Mouse (Mus musculus): ENCODE results near the gene Lrmp. TPM values are rescaled to one million over a fixed set of nuclear protein-coding genes. Genes with fewer than 3 reads are reported as not detected.
A peak's percentile ranks its signal among the peaks of the same experiment; 100 is the strongest.
"Not testable (repeated sequence)": the region's sequence is repeated elsewhere in the genome, so short reads cannot be mapped to it uniquely, and the experiment has no call there.

The Lrmp gene
- polyA plus RNA-seq, 1 experiment, result not detected

DNA sequence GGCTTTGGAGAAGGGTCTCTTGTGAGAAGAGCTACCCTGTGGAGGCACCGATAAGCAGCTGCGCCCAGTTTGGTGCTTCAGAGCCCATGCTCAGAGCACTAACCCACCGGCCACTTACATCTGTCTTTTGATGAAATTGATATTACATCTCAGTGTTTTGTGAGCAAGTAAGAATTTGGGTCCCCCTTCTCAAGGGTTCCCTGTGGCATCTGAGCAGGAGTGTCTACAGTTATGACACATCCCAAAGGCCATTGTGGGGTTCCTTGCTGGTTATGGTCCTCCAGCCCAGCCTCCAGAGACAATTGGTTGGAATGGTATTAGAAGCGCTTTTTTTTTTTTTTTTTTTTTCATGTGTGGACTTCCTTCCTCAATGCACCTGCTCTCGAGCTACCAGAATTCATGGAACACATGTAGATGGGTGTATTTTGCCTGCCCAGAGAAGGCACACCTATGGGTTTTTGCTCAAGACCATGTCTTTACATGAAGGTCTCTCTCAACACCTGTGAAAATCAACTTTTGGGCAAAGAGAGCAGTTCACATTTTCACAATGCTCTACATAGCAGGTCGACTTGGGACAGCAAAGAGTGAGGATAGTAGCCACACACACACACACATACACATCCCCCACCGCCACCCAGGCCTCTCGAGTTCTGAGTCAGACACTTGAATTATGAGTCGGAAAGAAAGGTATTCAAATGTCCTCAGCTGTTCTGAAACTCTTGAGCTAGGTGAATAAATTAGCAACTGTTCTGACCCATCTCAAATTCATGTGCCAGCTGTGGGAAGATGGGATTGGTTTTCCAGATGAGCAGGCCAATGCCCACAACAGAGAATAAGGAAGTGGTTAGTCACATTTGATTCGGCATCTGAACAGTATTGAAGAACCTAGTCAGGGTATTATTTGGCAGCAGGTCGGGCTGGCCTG lies 7.9 kb downstream of the Lrmp start:
- no peaks in the 10 kb centered on the region for H3K27me3 ChIP-seq (ENCODE audit: control insufficient read depth, insufficient read depth, insufficient read length)
- no peak overlapping the region for H3K4me3 ChIP-seq (ENCODE audit: insufficient read depth, poor library complexity, severe bottlenecking)
- no peaks in the 10 kb centered on the region for H3K36me3 ChIP-seq (ENCODE audit: control insufficient read depth, insufficient read depth)
- TF ChIP-seq MYOD1 (IDR thresholded peaks at IDR 0.05; ENCODE audit: control insufficient read depth, insufficient read length, low read depth), result peak; percentile 40
- no peak for TF ChIP-seq CEBPB (IDR thresholded peaks at IDR 0.05; ENCODE audit: low read depth)
- H3K79me3 ChIP-seq (ENCODE audit: low read depth), result no peaks in the 10 kb centered on the region
- no peaks in the 10 kb centered on the region for H3K79me2 ChIP-seq (ENCODE audit: control insufficient read depth, insufficient read depth)
- no peak overlapping the region for H3ac ChIP-seq (ENCODE audit: control insufficient read depth, insufficient read length, low read depth)

- H3K27me3 ChIP-seq (ENCODE audit: control insufficient read depth, insufficient read depth, insufficient read length), result no peaks in the 10 kb centered on the region
- no peak overlapping the region for H3ac ChIP-seq (ENCODE audit: control insufficient read depth, insufficient read length, low read depth)
- TF ChIP-seq MYOD1 (IDR thresholded peaks at IDR 0.05; ENCODE audit: control insufficient read depth, insufficient read length, low read depth), result no peak
- H3K79me2 ChIP-seq (ENCODE audit: control insufficient read depth, insufficient read depth), result no peaks in the 10 kb centered on the region
- H3K4me3 ChIP-seq (ENCODE audit: insufficient read depth, poor library complexity, severe bottlenecking), result no peak overlapping the region
- no peaks in the 10 kb centered on the region for H3K79me3 ChIP-seq (ENCODE audit: low read depth)
- H3K36me3 ChIP-seq (ENCODE audit: control insufficient read depth, insufficient read depth), result no peaks in the 10 kb centered on the region
These were observed 9.2 kb downstream of the Lrmp start for GRCm38 (mm10) chr6:145124621-145125020.

GRCm38 (mm10) chr6:145125591-145126113 lies 10.2 kb downstream of the Lrmp start:
- Histone ChIP-seq H3K27me3 (ENCODE audit: control insufficient read depth, insufficient read depth, insufficient read length) (no peaks in the 10 kb centered on the region), H3K79me2 (ENCODE audit: control insufficient read depth, insufficient read depth) (no peaks in the 10 kb centered on the region), H3K4me3 (ENCODE audit: insufficient read depth, poor library complexity, severe bottlenecking) (no peak overlapping the region), H3K79me3 (ENCODE audit: low read depth) (no peaks in the 10 kb centered on the region), H3ac (ENCODE audit: control insufficient read depth, insufficient read length, low read depth) (no peak overlapping the region), H3K36me3 (ENCODE audit: control insufficient read depth, insufficient read depth) (no peaks in the 10 kb centered on the region)
- TF ChIP-seq FOSL1 (IDR thresholded peaks at IDR 0.05; ENCODE audit: insufficient read depth, low read length, poor library complexity, severe bottlenecking), result no peak
- no peak for TF ChIP-seq USF1 (IDR thresholded peaks at IDR 0.05; ENCODE audit: low read depth)
- TF ChIP-seq CEBPB (IDR thresholded peaks at IDR 0.05; ENCODE audit: low read depth), result no peak
- TF ChIP-seq MYOD1 (IDR thresholded peaks at IDR 0.05; ENCODE audit: control insufficient read depth, insufficient read length, low read depth), result no peak
- no peak for TF ChIP-seq MYOG (IDR thresholded peaks at IDR 0.05; ENCODE audit: control insufficient read depth, extremely low read depth, insufficient read length)

- Histone ChIP-seq H3ac (ENCODE audit: control insufficient read depth, insufficient read length, low read depth) (no peak overlapping the region), H3K27me3 (ENCODE audit: control insufficient read depth, insufficient read depth, insufficient read length) (no peaks in the 10 kb centered on the region), H3K79me2 (ENCODE audit: control insufficient read depth, insufficient read depth) (no peaks in the 10 kb centered on the region), H3K79me3 (ENCODE audit: low read depth) (no peaks in the 10 kb centered on the region), H3K4me3 (ENCODE audit: insufficient read depth, poor library complexity, severe bottlenecking) (no peak overlapping the region), H3K36me3 (ENCODE audit: control insufficient read depth, insufficient read depth) (no peaks in the 10 kb centered on the region)
- no peak for TF ChIP-seq MYOD1 (IDR thresholded peaks at IDR 0.05; ENCODE audit: control insufficient read depth, insufficient read length, low read depth)
- TF ChIP-seq CTCF (IDR thresholded peaks at IDR 0.05; ENCODE audit: control insufficient read depth, insufficient read depth, insufficient read length), result no peak
- TF ChIP-seq MYOG (IDR thresholded peaks at IDR 0.05; ENCODE audit: control insufficient read depth, extremely low read depth, insufficient read length), result no peak
- TF ChIP-seq MAX (IDR thresholded peaks at IDR 0.05), result no peak
- TF ChIP-seq FOSL1 (IDR thresholded peaks at IDR 0.05; ENCODE audit: insufficient read depth, low read length, poor library complexity, severe bottlenecking), result no peak
- no peak for TF ChIP-seq CEBPB (IDR thresholded peaks at IDR 0.05; ENCODE audit: low read depth)
- no peak for TF ChIP-seq USF1 (IDR thresholded peaks at IDR 0.05; ENCODE audit: low read depth)
These were observed 12.2 kb downstream of the Lrmp start for GRCm38 (mm10) chr6:145127652-145128051.

DNA sequence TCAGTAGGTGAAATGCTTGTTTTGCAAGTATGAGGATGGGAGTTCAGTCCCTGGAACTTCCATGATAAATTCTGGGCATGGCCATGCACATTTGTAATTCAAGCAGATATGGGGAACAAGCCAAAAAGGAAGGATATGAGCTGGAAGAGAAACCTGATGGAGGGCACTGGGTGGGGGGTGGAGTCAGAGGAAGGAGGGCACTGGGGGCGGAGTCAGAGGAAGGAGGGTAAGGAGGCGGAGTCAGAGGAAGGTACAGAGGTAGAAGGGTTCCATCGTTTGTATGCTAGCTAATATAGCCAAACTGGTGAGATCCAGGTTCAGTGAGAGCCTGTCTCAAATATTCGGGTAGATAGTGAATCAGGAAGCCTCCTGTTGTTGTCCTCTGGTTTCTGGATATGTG lies 14.1 kb downstream of the Lrmp start:
- Histone ChIP-seq H3K79me3 (ENCODE audit: low read depth) (no peaks in the 10 kb centered on the region), H3K79me2 (ENCODE audit: control insufficient read depth, insufficient read depth) (no peaks in the 10 kb centered on the region), H3K4me3 (ENCODE audit: insufficient read depth, poor library complexity, severe bottlenecking) (no peak overlapping the region), H3K36me3 (ENCODE audit: control insufficient read depth, insufficient read depth) (no peaks in the 10 kb centered on the region), H3ac (ENCODE audit: control insufficient read depth, insufficient read length, low read depth) (no peak overlapping the region), H3K27me3 (ENCODE audit: control insufficient read depth, insufficient read depth, insufficient read length) (no peaks in the 10 kb centered on the region)
- TF ChIP-seq CEBPB (IDR thresholded peaks at IDR 0.05; ENCODE audit: low read depth), result no peak
- no peak for TF ChIP-seq MYOD1 (IDR thresholded peaks at IDR 0.05; ENCODE audit: control insufficient read depth, insufficient read length, low read depth)
- TF ChIP-seq MAX (IDR thresholded peaks at IDR 0.05), result no peak
- TF ChIP-seq USF1 (IDR thresholded peaks at IDR 0.05; ENCODE audit: low read depth), result no peak
- TF ChIP-seq MYOG (IDR thresholded peaks at IDR 0.05; ENCODE audit: control insufficient read depth, extremely low read depth, insufficient read length), result no peak
- TF ChIP-seq FOSL1 (IDR thresholded peaks at IDR 0.05; ENCODE audit: insufficient read depth, low read length, poor library complexity, severe bottlenecking), result no peak
- no peak for TF ChIP-seq CTCF (IDR thresholded peaks at IDR 0.05; ENCODE audit: control insufficient read depth, insufficient read depth, insufficient read length)

DNA sequence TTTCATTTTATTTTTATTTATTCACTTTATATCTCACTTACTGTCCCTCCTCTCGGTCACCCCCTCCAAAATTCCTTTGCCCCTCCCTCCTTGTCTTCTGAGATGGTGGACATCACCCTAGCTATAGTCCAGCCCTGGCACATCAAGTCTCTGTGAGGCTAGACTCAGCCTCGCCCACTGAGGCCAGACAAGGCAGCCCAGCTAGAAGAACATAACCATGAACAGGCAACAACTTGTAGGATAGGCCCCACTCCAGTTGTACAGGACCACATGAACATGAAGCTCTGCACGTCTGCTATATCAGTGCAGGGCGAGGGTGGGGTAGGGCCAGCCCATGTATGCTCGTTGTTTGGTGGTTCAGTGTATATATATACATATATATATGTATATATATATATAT lies 16.5 kb downstream of the Lrmp start:
- TF ChIP-seq USF1 (IDR thresholded peaks at IDR 0.05; ENCODE audit: low read depth) (no peak), MYOD1 (IDR thresholded peaks at IDR 0.05; ENCODE audit: control insufficient read depth, insufficient read length, low read depth) (no peak), MAX (IDR thresholded peaks at IDR 0.05) (no peak), CEBPB (IDR thresholded peaks at IDR 0.05; ENCODE audit: low read depth) (no peak), MYOG (IDR thresholded peaks at IDR 0.05; ENCODE audit: control insufficient read depth, extremely low read depth, insufficient read length) (no peak), CTCF (IDR thresholded peaks at IDR 0.05; ENCODE audit: control insufficient read depth, insufficient read depth, insufficient read length) (no peak), FOSL1 (IDR thresholded peaks at IDR 0.05; ENCODE audit: insufficient read depth, low read length, poor library complexity, severe bottlenecking) (no peak)
- Histone ChIP-seq H3K79me2 (ENCODE audit: control insufficient read depth, insufficient read depth) (no peaks in the 10 kb centered on the region), H3K27me3 (ENCODE audit: control insufficient read depth, insufficient read depth, insufficient read length) (no peaks in the 10 kb centered on the region), H3K4me3 (ENCODE audit: insufficient read depth, poor library complexity, severe bottlenecking) (no peak overlapping the region), H3K36me3 (ENCODE audit: control insufficient read depth, insufficient read depth) (no peaks in the 10 kb centered on the region), H3K79me3 (ENCODE audit: low read depth) (no peaks in the 10 kb centered on the region), H3ac (ENCODE audit: control insufficient read depth, insufficient read length, low read depth) (no peak overlapping the region)

- not testable (repeated sequence) for H3K27me3 ChIP-seq (ENCODE audit: control insufficient read depth, insufficient read depth, insufficient read length); H3K79me2 ChIP-seq (ENCODE audit: control insufficient read depth, insufficient read depth); H3K36me3 ChIP-seq (ENCODE audit: control insufficient read depth, insufficient read depth); H3ac ChIP-seq (ENCODE audit: control insufficient read depth, insufficient read length, low read depth); H3K4me3 ChIP-seq (ENCODE audit: insufficient read depth, poor library complexity, severe bottlenecking); H3K79me3 ChIP-seq (ENCODE audit: low read depth)
These were observed 17.5 kb downstream of the Lrmp start for GRCm38 (mm10) chr6:145132969-145133368.
